Mouse (Mus musculus) right cerebral cortex, postnatal 4 days (tissue): ENCODE results near the gene Unc5b.
A peak's percentile ranks its signal among the peaks of the same experiment; 100 is the strongest.

ENCODE experiments used
- DNase-seq: peaks from one replicate; pipeline ENCODE4 v3.0.0-alpha.2; 2022

Unc5b gene

DNA sequence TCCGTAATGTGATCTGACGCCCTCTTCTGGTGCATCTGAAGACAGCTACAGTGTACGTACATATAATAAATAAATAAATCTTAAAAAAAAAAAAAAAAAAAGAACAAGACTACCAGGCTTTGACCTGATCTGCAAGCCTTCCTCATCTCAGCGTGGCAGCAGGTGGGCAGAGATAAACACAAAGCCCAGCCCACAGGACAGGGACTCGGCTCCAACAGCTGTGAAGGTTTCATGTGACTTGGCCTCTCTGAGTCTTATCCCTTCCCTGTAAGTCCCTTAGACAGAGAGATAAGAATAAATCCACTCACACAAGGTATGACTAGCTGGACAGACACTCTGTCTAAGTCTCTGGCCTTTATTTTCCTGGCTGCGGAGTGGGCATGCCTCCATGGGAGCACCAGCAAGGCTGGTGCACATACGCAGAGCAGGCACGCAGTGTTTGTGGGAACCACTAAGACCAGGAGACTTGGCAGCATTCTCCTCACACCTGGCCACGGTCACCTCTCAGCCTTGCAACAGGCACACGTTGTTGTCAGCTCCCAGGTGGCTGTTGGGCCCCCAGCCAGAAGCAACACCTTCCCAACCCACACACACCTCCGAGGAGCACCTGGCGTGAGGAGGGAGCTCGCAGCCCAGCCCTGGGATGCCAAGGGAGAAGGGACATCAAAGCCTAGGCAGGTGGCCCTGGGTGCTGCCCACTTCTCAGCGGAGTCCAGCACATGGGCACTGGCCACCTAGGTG is 33.5 kb downstream of the Unc5b start:
- DNase-seq: no peak

- no peak for DNase-seq
Measured at GRCm38 (mm10) chr10:60796474-60796873, 34.9 kb downstream of the Unc5b start.

DNA sequence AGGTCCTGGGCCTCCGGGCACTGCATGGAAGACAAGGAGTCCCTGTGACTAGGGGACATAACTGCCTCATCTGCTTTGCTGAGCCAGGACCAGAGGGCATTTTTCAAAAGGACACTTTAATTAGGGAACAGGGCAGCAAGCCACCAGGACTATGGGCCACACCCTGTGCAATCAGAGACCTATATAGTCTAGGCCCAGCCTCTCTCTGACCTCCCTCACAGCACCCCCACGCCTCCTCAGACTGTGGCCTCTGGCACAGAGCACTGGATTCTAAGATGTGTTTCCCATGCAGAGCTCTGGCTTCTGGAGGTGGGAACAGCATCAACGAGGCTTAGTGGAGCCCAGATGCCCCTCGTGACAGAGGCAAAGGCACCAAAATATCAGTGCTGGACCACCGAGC is 35.4 kb downstream of the Unc5b start:
- DNase-seq: no peak

GRCm38 (mm10) chr10:60794792-60795191 is 36.6 kb downstream of the Unc5b start:
- DNase-seq: no peak

GRCm38 (mm10) chr10:60794374-60794773 is 37.0 kb downstream of the Unc5b start:
- peak; percentile 26 for DNase-seq

GRCm38 (mm10) chr10:60792841-60793240 is 38.5 kb downstream of the Unc5b start:
- DNase-seq: no peak

DNA sequence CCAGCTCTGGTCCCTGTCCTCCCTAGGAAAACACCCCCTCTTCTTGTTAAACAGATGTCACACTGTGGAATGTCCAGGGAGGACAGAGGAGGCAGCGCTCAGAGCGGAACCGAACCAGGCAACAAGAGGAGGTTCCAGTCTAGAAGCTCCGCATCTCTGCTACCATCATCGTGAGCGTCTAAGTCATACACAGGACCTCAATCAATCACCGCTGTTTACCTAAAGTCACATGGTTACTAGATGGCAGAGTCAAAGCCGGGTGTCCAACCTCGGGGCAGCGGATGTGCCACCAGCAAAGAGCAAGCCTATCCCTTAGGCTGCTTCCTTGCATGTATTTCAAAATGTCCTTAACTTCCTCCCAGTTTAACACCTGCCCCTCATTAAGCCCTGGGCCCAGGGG is 39.0 kb downstream of the Unc5b start:
- no peak for DNase-seq

- no peak for DNase-seq
Measured at GRCm38 (mm10) chr10:60790912-60791311, 40.5 kb downstream of the Unc5b start.

DNA sequence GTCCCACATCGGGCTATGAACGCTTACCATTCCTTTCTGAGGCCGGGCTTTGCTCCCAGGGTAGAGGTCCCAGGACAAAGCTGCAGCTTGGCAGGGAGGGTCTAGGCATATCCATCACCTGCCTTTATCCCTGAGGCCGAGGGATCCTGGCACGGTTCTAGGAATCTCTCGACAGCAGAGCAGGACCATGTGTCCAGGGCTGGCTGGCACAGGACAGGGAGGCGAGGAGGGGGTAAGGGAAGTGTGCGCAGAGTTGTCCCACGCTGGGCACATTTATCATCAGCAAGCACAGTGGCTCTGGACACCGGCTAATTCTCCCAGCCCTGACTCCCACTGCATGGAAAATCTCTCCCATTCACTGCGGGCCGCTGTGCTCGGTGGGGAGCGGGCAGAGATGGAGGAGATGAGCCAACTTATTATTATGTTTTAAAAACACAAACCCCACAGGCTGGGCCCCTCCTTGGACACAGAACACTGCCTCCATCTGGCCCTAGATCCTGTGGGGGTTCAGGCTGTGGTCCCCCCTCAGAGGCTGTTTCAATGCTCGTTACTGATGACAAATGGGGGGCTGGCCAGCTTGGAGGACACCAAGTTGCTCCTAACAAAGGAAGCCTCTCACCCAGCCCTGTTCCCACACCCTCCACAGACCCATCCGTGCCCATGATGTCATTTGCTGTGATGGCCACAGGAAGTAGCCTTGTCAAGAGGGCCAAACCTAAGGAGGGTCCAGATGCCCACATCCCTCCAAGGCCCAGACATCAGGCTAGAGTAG is 43.9 kb downstream of the Unc5b start:
- DNase-seq: no peak

- DNase-seq: no peak
Measured at GRCm38 (mm10) chr10:60783608-60784007, 47.8 kb downstream of the Unc5b start.

GRCm38 (mm10) chr10:60779628-60780027 is 51.8 kb downstream of the Unc5b start:
- peak; percentile 86 for DNase-seq

DNA sequence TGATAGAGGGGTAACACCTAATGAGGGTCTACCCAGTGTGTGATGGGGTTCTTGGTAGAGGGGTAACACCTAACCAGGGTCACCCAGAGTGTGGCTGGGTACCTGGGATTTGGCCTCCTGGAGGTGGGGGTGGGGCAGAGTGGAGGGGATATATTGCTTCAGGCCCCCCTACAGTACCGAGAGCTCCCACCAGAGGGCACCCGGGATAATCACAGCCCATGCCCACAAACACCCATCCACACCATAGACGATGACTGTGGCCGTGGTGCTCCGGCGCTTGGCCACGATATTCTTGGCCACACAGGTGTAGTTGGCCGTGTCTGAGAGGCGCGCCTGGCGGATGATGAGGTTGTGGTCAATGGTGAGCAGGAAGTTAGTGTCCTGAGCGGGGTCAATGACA is 52.8 kb downstream of the Unc5b start:
- DNase-seq: peak; percentile 80

- DNase-seq: no peak
Measured at GRCm38 (mm10) chr10:60775473-60775872, 55.9 kb downstream of the Unc5b start.

GRCm38 (mm10) chr10:60774616-60775015 is 56.8 kb downstream of the Unc5b start:
- no peak for DNase-seq

DNA sequence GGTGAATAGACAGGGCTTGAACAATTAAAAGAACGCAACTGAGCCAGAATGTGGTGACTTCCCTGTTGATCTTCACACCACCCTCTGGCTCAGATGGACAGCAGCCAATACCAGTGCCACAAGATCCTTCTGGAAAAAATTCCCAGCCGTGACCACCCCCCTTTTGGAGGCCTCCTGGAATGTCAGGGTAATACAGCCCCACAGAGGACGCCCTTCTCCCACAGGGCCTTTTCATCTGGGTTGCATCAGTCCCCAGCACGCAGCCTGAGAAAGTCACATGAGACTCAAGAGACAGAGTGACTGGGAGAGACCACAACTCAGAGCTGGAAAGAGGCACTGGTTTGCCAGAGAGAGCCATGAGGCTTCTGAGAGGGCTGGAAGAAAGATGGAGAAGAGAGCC is 60.5 kb downstream of the Unc5b start:
- DNase-seq: no peak

DNA sequence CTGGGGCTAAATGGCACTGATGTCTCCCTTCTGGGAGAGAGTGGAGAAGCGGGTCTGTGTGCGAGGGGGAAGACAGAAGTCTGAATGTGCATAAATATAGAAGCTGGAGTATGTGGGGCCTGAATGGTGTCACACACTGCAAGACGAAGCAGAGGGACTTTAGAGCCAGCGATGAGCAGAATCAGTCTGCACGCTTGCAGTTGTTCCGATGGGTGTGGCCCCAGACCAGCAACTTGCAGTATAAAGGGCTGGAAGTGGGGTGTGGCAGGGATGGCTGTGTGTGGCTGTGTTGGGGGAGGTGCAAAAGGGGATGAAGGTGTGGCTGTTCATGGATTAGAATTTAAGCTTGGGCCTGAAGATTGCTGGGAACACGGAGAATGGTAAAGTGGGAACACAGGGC is 62.8 kb downstream of the Unc5b start:
- DNase-seq: no peak

GRCm38 (mm10) chr10:60767400-60767799 is 64.0 kb downstream of the Unc5b start:
- DNase-seq: no peak

- DNase-seq: no peak
Measured at GRCm38 (mm10) chr10:60762126-60762525, 69.3 kb downstream of the Unc5b start.

DNA sequence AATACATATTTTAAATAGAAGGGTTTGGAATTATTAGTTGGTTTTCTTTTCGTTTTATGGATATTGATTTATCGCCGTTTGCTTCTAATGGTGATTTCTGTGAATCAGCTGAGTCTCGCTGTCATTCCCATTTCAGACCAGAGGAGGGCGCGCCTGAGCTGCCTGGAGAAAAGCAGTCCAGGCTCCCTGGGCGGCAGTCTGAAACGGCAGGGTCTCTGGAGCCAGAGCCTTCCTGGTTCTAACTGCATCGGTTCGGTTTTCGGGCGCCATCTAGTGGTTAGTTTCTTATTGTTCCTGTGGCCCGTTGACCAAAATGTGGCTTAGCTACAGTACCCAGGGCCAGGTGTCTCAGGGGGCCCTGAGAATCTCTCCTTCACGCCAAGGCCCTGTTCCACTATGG is 71.0 kb downstream of the Unc5b start:
- peak; percentile 94 for DNase-seq

DNA sequence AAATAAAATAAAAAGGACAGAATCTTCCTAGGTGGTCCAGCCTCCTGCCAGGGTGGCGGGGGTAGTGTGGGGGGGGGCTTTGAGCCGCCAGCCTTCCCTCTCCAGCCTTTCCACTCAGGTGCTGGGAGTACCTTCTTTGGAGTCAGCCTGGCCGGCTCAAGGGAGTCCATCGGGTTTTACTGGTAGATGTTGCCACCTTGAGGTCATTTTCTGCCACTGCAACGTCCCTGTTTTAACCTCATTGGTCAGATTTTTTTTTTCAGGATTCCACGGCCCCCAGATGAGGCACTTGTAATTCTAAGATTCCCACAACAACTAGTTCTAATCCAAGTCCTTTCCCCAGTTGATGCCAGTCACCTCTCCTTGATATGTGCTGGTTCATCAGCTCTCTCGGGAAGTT is 74.4 kb downstream of the Unc5b start:
- DNase-seq: peak; percentile 61

DNA sequence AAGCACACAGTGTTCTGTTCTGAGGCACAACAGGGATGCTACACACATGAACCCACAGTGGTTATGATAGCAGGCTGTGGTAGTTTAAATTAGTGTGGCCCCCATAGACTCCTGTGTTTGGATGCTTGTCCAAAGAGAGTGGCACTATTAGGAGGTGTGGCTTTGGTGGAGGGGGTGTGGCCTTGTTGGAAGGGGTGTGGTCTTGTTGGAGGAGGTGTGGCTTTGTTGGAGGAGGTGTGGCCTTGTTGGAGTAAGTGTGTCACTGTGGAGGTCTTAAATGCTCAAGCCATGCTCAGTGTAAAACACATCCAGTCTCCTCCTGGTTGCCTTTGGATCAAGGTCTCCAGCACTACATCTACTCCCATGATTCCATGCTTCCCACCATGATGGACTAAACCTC is 75.2 kb downstream of the Unc5b start:
- no peak for DNase-seq

GRCm38 (mm10) chr10:60753941-60754340 is 77.4 kb downstream of the Unc5b start:
- no peak for DNase-seq

DNA sequence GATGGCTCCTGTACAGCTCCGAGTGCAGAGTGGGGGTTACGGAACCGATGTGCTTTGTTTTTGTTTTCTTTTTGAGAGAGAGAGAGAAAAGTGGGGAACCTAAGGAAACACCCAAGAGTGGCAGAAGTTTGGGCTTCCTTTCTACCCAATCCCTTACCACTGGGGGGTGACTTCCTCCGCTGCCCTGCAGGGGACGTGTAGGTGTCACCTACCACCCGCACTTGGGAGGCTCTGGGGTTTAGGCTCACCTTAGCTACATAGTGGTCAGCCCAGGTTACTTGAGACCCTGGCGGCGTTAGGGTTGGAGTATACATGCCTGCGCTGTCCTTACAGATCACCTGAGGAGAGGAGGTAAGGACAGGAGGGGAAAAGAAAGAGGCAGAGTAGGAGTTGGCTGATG is 78.1 kb downstream of the Unc5b start:
- no peak for DNase-seq
